In genomic region chr10:61370273-61370979, GRCm38 (mm10) we compare ENCODE assay signal across 9 mouse cellular contexts. TPM values are rescaled to one million over a fixed set of nuclear protein-coding genes. Genes with fewer than 3 reads are reported as not detected.
DNase-seq lines count a peak whose midpoint lies in the region; ATAC-seq and TF ChIP-seq lines count a peak whose summit lies in the region.
"Had no signal": no experiment of that assay in that cellular context is flagged by ENCODE, and none has a peak within 500 bp of the region (broad histone marks: within the 10 kb centered on the region; RNA-seq: fewer than 3 reads in every experiment).

No protein-coding gene starts in this region.

- no peak overlapping the region for H3K4me2 ChIP-seq in stomach, postnatal 0 days (replicated peaks; ENCODE audit: low read depth)
- H3K4me2 ChIP-seq in forebrain, embryonic 12.5 days = no peak overlapping the region

- no peaks in the 10 kb centered on the region for H3K36me3 ChIP-seq in limb, embryonic 10.5 days
- no peaks in the 10 kb centered on the region for H3K36me3 ChIP-seq in stomach, postnatal 0 days (ENCODE audit: control insufficient read depth, insufficient read depth, low read length)
- H3K36me3 ChIP-seq in forebrain, embryonic 12.5 days (replicated peaks) = no peaks in the 10 kb centered on the region

- peak; percentile 55 for DNase-seq in adrenal gland, adult 8-10 months
- DNase-seq in heart, postnatal 14 days = peak; percentile 52 to 62
- DNase-seq in limb, embryonic 10.5 days (ENCODE audit: low spot score) = peak; percentile 48
- DNase-seq in stomach, postnatal 0 days (ENCODE audit: low spot score) = no peak
- DNase-seq in urinary bladder, postnatal 25 days (ENCODE audit: low spot score) = no peak
- DNase-seq in spleen, postnatal 14 days (ENCODE audit: low spot score in 2 of 2) = no peak

- TF ChIP-seq POLR2A in cortical plate, adult 2 months (IDR thresholded peaks at IDR 0.05; ENCODE audit: extremely low read depth, insufficient read depth, low read length) = no peak

- TF ChIP-seq EP300 in stomach, postnatal 0 days (optimal IDR thresholded peaks at IDR 0.05) = no peak

- peak; percentile 14; the same call in 1 of the 2 replicates for ATAC-seq in stomach, postnatal 0 days (ENCODE audit: low FRiP score, low TSS enrichment)
- ATAC-seq in forebrain, embryonic 12.5 days (ENCODE audit: low FRiP score) = no peak

- TF ChIP-seq CTCF in cortical plate, adult 2 months (IDR thresholded peaks at IDR 0.05; ENCODE audit: extremely low read depth, insufficient read depth, low read length) = no peak
- no peak for TF ChIP-seq CTCF in stomach, postnatal 0 days (IDR thresholded peaks at IDR 0.05; ENCODE audit: low read depth)

- no peaks in the 10 kb centered on the region for H3K27me3 ChIP-seq in limb, embryonic 10.5 days (ENCODE audit: low read depth, poor library complexity, severe bottlenecking)
- no peaks in the 10 kb centered on the region for H3K27me3 ChIP-seq in stomach, postnatal 0 days (ENCODE audit: control insufficient read depth, insufficient read depth, low read length)
- H3K27me3 ChIP-seq in forebrain, embryonic 12.5 days = no peaks in the 10 kb centered on the region

- peak overlapping the region; percentile 28 for H3K27ac ChIP-seq in cortical plate, adult 2 months (ENCODE audit: insufficient read depth, low read length)
- peak overlapping the region; percentile 72 for H3K27ac ChIP-seq in limb, embryonic 10.5 days
- peak overlapping the region; percentile 18; the same call in 1 of the 2 replicates for H3K27ac ChIP-seq in stomach, postnatal 0 days (replicated peaks)
- no peak overlapping the region for H3K27ac ChIP-seq in forebrain, embryonic 12.5 days
- H3K27ac ChIP-seq: macrophage had no signal

- no peaks in the 10 kb centered on the region for H3K9me3 ChIP-seq in limb, embryonic 10.5 days (replicated peaks)
- H3K9me3 ChIP-seq in stomach, postnatal 0 days (ENCODE audit: control insufficient read depth, low read length) = no peaks in the 10 kb centered on the region
- H3K9me3 ChIP-seq in forebrain, embryonic 12.5 days = no peaks in the 10 kb centered on the region

- H3K4me3 ChIP-seq in cortical plate, adult 2 months (ENCODE audit: insufficient read depth, low read length) = no peak overlapping the region
- 0 out of 2 replicates have a peak overlapping the region, but pooled peaks have one; percentile 0 for H3K4me3 ChIP-seq in limb, embryonic 10.5 days
- H3K4me3 ChIP-seq in stomach, postnatal 0 days (ENCODE audit: low read depth, low read length) = no peak overlapping the region
- no peak overlapping the region for H3K4me3 ChIP-seq in forebrain, embryonic 12.5 days (replicated peaks)

- H3K4me1 ChIP-seq in cortical plate, adult 2 months (ENCODE audit: control insufficient read depth, insufficient read depth, low read length) = no peaks in the 10 kb centered on the region
- peaks cover 78% of the 10 kb centered on the region for H3K4me1 ChIP-seq in limb, embryonic 10.5 days
- no peaks in the 10 kb centered on the region for H3K4me1 ChIP-seq in stomach, postnatal 0 days (replicated peaks; ENCODE audit: control insufficient read depth, insufficient read depth)
- 0 out of 2 replicates have a peak, but pooled peaks cover 5% of the 10 kb centered on the region for H3K4me1 ChIP-seq in forebrain, embryonic 12.5 days

- no peak overlapping the region for H3K9ac ChIP-seq in stomach, postnatal 0 days (ENCODE audit: low read length)
- H3K9ac ChIP-seq in forebrain, embryonic 12.5 days = no peak overlapping the region

- intact Hi-C loops in heart, postnatal 14 days (cut with DNase I) = no loop called here

- 41% methylated on average over 18 of the region's 18 CpGs for WGBS in limb, embryonic 10.5 days
- 59% methylated on average over 18 of the region's 18 CpGs for WGBS in stomach, postnatal 0 days
- 80% methylated on average over 18 of the region's 18 CpGs for WGBS in forebrain, embryonic 12.5 days

RNA-seq across cellular contexts. Expression of gene Pald1, which starts 12.9 kb away (rescaled TPM):
- 10 to 100 TPM; 13.2 to 24.9 (median 19.0) TPM for total RNA-seq in adrenal gland, adult 8-10 months (2022)
- polyA plus RNA-seq in cortical plate, adult 2 months (2012; rRNA removed) = 10.3 and 13.1 TPM in 2 replicates
- total RNA-seq in heart, postnatal 14 days (2021) = 10 to 100 TPM; 32.0 to 36.8 TPM
- 26.2 and 28.1 TPM in 2 replicates for polyA plus RNA-seq in limb, embryonic 10.5 days (2016; fragmentation: Nextera tagmentation; extraction: Ambion mirVana)
- 5.6 and 5.7 TPM in 2 replicates for polyA plus RNA-seq in stomach, postnatal 0 days (2015; fragmentation: Nextera tagmentation; extraction: Ambion mirVana)
- polyA plus RNA-seq in forebrain, embryonic 12.5 days (2016; fragmentation: Nextera tagmentation; extraction: Ambion mirVana) = 20.7 and 22.9 TPM in 2 replicates

RNA-seq across cellular contexts. Expression of gene Nodal, which starts 47.3 kb away (rescaled TPM):
- total RNA-seq in adrenal gland, adult 8-10 months (2022) = not detected
- 0.75 and 0.81 TPM in 2 replicates for polyA plus RNA-seq in cortical plate, adult 2 months (2012; rRNA removed)
- under 1 TPM in 1 of 2 experiments, not detected in 1; 0.10 TPM for total RNA-seq in heart, postnatal 14 days (2021)
- polyA plus RNA-seq in limb, embryonic 10.5 days (2016; fragmentation: Nextera tagmentation; extraction: Ambion mirVana) = 0.13 and 0.36 TPM in 2 replicates
- 0.05 TPM in 1 of 2 replicates, not detected in the other for polyA plus RNA-seq in stomach, postnatal 0 days (2015; fragmentation: Nextera tagmentation; extraction: Ambion mirVana)
- polyA plus RNA-seq in forebrain, embryonic 12.5 days (2016; fragmentation: Nextera tagmentation; extraction: Ambion mirVana) = 0.15 TPM in 1 of 2 replicates, not detected in the other
- polyA plus RNA-seq: macrophage had no signal

Comparison
In these comparisons a context has a peak if more than half of its experiments do, and no peak if none do; other contexts are left out.
1. DNase-seq: peak in adrenal gland, adult 8-10 months (single experiment), heart, postnatal 14 days (2 of 2) and limb, embryonic 10.5 days (single experiment); none in stomach, postnatal 0 days (single experiment), urinary bladder, postnatal 25 days (single experiment) and spleen, postnatal 14 days (0 of 2).